Mouse (Mus musculus) brain, adult 2 months (tissue): ENCODE measurements around the gene Fastkd5.
A peak's percentile ranks its signal among the peaks of the same experiment; 100 is the strongest.
"Not testable (repeated sequence)": the region's sequence is repeated elsewhere in the genome, so short reads cannot be mapped to it uniquely, and the experiment has no call there.

ENCODE experiments used
- DNase-seq: peaks from one replicate; pipeline ENCODE4 v3.0.0; 2011; ENCODE audit warnings: low read depth, low spot score

Fastkd5 gene

DNA sequence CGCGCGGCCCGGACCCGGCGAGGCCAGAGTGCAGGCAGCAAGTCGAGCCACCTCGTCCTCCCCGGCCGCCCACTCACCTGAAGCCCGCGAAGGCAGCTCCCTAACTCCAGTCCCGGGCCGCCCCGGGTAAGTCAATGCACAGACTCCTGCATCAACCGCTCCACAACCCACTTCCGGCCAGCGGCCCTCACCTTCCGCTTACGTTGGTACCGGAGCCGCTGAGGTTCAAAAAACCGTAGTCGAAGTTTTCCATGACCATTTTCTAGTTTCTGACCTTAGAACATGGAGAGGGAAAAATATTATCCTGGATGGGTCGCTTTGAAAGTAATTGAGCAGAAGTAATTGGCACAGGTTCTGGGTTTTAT lies at the start of gene Fastkd5, which contains the start of gene Ubox5:
Gene Fastkd5, minus strand, starts transcription at position 189 of the 365 bp plus-strand sequence.
Gene Ubox5, minus strand, starts transcription at position 200 of the 365 bp plus-strand sequence.
- DNase-seq: peak; percentile 96

DNA sequence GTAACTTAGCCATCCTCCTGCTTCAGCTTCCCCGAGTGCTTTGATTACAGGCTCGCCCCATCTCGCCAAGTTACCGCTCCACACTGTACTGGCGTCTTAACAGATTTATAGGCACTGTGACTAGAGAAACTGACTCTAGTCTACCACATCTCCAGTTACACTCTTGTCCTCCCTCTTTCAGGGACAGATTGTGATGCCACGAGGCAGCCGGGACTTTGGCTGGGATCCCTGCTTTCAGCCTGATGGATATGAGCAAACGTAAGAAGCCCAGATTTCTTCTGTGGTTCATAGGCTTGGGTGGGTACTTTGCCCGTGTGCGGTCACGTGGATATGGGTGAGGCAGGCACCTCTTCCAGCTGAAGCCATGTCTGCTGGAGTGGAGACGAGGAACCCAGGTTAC lies 49.3 kb upstream of the Fastkd5 start:
- no peak for DNase-seq

DNA sequence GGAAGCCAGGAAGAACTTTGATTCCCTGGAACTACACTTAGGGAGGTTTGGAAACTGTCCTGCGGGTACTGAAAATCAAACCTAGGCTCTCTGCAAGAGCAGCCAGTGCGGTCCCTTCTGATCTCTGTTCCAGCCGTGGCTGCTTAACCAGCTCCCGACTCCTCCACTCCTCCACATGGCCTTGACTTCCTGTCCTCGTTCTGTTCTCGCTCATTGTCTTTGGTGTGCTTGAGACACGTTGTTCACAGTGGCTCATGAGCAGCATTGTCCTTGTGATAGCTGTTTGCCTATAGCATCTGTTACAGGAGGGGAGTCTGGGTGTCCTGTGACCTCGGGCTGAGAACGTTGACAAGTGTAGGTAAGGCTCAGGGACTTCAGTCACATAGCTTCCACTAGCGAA lies 47.4 kb upstream of the Fastkd5 start:
- DNase-seq: no peak

DNA sequence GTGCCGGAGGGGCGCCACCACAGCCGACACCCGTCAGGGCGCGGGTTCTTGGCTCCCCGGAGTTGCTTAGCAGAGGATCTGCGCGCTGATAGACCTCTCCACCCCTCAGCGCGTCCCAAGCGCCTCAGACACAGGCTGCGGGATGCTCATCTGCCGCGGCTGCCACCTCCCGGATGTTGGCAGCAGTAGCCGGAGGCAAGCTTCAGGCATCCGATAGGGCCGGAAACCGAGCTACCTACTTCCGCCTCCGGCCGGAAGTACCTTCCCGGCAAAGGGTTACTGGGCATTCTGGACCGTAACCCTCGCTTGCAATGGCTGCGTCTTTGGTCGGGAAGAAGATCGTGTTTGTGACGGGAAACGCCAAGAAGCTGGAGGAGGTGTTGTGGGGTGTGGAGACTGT lies 37.7 kb upstream of the Fastkd5 start, which contains the start of gene Itpa:
Gene Itpa, plus strand, starts transcription at position 52 of the 400 bp plus-strand sequence.
- peak; percentile 97 for DNase-seq

DNA sequence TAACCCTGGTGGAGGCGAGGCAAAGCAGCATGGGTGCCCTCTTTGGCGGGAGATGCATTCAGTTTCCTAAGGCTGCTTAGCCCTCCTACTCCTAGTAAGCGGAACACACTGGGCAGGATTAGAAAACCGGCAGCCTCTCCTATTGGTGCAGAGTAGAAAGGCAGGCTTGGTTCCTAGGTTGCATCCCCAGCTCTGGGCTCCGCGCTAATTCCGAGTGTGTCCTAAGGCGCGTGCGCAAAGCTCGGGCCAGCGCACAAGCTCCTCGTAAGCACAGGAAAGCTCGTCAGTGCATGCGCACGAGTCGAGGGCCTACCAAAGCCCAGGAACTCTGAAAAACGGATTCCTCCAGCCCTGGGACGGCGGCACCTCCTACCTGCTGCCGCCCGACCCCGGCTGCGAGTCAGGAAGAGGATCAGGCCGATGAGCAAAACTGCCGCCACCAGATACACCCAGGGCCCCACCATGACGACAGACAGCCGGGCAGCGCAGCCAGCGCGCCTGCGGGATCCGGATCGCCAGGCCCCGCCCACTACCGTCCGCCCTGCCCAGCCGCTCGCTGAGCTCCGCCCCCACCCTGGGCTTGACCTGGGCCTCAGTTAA lies 34.4 kb upstream of the Fastkd5 start, which contains the start of gene Ddrgk1:
Gene Ddrgk1, minus strand, starts transcription at position 558 of the 600 bp plus-strand sequence.
- DNase-seq: peak; percentile 99

DNA sequence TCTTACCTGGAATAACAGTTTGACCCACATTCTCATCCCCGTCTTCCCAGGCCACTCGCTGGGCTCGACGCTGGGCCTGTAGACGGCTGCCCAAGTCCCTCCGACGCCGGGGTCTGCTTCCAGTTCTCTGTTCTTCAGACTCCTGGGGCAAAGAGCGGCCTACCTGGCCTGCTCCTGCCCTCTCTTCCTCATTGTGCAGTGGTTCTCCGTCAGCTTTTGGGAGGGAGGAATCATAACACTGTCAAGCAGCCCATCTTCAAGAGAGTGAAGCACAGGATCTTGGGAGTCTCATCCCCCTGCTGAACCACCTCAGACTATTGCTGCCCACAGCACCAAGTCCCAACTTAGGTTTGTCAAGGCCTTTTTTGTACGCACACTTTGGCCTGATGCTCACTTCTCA lies 33.5 kb upstream of the Fastkd5 start:
- no peak for DNase-seq

DNA sequence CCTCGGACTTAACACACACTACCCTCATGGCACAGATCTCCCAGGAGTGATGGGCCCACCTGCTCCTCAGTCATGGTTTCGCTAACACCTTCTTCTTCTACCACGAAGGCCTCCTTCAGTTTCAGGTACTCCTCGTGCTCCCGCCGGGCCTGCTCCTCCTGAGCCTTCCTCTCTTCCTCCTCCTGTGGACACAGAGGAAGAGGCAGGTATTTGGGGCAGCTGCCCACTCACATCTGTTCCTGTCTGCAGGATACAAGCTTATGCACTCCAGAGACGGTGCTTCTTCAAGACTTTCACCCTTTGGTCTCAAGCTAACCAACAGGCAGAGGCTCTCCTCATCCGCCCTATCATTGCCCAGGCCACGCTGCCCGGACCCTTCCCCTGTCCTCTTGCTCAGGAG lies 28.7 kb upstream of the Fastkd5 start:
- DNase-seq: peak; percentile 66

DNA sequence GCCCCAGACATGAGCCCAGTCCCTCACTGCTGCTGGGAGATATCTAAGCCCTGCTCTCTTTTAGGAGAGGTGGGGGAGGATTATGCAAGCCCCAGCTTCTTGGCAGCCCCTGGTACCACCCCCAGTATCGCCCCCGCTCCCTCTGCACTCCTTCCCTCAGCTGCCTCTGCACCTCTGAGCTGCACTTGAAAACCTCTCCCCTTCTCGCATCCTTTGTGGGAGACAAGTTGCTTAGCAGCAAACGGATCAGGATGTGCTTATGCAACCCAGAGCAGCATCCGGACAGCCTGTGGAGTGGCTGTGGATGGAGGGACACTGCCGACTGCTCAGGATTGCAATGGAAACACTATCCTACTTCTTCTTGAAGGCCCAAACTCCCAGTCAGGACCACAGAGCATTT lies 27.7 kb upstream of the Fastkd5 start:
- DNase-seq: peak; percentile 95

DNA sequence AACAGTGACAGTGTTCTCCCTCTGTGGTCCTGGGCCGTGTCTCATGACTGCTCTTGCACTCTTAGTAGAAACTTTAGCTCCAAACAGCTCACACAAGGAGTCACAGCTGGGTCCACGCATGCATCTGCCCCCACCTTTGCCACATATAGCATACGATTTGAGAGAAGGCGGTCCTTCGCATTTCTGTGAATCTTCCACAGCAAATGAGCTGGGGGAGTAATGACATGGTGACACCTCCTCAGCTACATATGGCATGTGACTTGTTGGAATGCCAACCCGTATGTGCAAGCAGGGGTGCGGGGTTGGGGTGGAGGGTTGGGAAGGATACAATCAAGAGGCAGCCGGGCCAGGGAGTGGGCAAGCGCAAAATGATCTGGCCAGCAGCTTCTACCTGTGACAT lies 26.7 kb upstream of the Fastkd5 start:
- DNase-seq: peak; percentile 92

DNA sequence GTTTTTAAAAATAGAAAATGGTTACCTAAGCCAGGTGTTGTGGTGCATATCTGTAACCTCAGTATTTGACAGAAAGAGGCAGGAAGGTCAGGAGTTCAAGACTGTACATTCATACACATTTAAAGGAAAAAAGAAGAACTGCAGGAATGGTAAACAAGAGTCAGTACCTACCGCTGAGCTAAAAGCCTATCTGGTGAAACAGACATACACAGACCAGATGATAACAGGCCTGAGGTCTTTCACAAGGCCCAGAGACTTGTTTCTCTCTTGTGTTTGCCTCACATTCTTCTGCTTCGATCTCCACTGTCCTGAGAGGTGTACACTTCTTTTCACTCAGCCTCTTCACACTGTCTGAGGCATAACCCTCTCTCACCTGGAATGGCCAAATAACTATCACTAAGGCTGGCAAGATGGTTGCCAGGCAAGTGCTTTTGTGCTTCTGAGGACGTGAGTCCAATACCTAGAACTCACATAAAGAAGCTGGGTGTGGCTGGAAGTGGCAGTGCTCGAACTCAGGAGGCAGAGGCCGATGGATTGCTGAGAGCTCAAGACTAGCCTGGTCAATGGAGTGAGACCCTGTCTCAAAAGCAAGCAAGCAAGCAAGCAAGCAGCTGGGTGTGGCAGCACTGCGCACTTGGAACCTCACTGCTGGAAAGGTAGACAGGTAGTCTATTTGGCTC lies 26.0 kb upstream of the Fastkd5 start:
- DNase-seq: no peak

DNA sequence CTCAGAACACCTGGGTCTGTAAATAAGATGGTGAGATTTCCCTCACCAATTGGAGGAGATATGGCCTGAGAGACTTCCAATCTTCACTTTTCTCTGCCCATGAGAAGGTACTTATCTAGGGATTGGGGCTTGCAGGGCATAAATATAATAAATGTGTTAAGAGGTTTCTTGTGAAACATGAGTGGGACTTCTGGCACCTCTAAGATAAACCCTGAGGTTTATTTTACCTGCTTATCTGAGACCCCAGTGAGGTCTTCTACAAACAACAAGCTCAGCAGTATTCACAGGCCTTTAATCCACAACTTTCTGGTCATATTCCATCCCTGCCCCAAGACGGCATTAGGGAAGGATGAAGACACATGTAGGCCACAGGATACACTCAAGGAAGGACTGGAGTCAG lies 23.9 kb upstream of the Fastkd5 start:
- no peak for DNase-seq

DNA sequence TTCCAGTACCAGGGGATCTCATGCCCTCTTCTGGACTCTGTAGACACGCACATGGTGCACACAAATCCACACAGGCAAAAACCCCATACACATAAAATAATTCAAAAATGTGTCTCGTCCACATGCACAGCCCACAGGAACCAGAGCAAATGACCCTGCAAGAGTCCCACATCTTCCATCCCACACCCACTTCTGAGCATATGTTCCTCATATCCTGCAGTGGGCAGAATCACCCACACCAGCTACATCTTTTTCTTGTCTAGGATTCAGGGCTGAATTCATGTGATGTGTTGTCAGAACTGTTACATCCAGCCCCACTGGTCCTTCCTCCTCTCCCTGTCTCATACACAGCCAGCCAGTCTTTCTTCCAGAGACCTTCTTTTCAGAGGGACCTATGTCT lies 23.5 kb upstream of the Fastkd5 start:
- DNase-seq: peak; percentile 74

DNA sequence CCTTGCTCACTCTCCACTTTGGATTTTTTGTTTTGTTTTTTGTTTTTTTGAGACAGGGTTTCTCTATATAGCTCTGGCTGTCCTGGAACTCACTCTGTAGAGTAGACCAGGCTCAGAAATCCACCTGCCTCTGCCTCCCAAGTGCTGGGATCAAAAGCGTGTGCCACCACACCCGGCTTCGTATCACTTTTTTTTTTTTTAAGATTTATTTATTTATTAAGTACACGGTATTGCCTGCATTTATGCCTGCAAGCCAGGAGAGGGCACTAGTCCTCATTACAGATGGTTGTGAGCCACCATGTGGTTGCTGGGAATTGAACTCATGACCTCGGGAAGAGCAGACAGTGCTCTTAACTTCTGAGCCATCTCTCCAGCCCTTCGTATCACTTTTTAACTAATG lies 19.2 kb upstream of the Fastkd5 start:
- DNase-seq: not testable (repeated sequence)

DNA sequence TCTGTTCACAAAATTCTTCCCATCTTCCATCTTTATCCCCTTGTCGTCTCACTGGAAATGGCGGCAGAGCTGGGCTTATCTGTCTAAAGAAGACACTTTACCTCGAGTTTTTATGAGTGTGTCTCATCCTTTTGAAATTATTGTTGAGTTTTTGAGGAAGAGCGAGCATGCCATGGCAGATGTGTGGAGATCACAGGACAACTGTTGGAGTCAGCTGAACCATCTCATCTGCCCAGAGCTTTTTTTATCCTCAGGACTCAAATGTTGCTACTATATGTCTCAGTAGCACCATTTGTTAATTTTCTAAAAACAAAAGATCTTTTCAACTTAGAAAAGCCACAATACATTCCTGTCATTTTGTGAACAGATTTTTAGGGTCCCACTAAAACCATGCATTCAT lies 15.4 kb upstream of the Fastkd5 start:
- DNase-seq: no peak

DNA sequence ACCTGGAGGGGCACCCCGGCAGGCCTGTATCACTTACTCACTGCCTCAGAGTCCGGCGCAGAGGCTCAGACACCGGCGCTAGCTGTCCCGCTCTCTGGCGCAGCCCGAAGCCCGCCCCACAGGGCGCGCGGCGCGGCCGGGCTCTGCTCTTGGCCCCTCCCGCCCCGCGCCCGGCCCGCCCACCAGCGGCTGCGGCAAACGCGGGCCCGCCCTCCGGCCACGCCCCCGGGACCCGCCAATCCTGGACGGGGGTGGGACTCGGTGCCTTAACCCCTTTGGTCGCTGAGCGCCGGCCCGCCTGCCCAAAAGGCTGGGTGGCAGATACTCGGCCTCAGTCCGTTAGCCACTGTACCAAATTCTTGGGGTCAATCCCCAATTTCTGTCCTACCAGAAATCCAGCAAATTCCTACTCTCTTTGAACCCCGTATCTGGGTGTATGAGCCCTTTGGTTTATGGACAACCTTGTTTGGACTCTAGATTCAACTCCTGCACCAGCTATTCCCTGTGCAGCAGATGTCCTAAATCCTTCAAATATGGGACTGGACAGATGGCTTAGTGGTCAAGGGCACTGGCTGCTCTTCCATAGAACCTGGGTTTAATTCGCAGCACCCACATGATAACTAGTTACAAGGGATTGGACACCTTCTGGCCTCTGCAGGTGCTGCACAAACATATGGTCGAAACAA lies 13.0 kb upstream of the Fastkd5 start, which contains the start of gene Lzts3:
Gene Lzts3, minus strand, starts transcription at position 120 of the 686 bp plus-strand sequence.
- DNase-seq: peak; percentile 95

DNA sequence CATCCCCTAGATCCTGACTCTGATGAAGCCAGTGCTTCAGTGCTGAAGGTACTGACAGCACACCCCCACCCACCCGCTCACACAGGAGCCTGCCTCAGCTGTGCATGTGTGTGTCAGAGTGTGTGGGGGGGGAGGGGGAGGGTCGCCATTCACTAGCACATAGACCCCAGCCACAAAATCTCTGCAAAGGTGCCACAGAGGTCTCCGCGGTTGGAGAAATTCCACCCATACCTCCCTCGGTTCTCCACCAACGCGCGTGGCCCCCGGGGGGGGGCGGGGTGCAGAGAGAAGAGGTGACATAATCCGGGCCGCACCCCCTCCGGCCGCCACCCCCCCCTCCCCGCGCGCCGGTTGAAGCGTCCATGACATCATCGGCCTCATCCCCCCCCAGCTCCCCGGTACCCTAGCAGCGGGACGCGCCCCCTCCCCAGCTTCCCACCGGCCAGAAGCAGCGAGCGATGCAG lies 12.4 kb upstream of the Fastkd5 start:
- peak; percentile 77 for DNase-seq

DNA sequence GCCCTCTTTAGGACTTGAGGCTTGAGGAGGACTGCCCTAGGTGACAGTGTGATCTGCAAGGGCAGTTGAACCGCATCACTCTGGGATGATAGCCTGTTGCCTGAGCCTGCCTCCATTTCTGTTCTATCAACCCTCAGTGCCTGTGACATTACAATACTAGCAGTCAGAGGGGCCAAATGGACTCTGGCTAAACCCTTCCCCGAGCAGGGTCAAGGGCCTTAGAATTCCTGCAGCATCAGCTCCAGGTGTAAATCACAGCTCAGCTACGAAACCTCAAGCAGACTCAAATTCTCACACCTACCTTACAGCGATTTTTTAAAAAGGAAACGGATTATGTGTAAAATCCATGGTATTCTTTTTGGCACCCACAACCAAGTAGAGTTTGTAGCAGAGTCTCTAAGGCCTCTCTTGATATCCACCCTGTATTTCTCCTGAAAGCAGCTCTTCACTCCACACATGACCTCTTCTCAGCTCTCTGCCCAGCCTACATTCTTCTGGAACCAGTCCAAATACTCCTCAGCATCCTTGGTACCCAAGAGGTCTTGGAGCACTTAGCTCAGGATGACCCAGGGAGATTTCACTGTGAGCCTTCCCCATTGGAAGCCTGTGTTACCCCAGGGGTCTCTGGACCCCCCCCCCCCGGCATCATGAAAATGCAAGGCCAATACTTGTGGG lies 11.7 kb upstream of the Fastkd5 start:
- no peak for DNase-seq

DNA sequence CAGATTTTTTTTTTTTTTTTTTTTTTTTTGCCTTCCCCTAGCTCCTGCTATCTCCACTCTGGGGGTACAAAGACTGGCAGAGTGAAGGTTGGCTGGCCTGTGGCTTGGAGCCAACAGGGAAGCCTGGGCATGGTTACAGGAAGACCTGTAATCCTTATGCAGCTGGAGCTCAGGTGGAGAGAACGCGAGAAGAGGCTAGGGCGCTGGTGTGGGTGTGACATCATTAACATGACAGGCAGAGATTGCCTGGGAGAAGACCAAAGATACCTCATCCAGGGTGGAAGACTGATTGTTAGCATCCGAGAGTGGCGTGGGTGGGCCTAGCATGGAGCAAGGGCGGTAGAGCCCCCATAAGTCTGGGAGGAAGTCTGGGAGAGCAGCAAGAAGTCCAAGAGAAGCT lies 9.4 kb upstream of the Fastkd5 start:
- peak; percentile 49 for DNase-seq

DNA sequence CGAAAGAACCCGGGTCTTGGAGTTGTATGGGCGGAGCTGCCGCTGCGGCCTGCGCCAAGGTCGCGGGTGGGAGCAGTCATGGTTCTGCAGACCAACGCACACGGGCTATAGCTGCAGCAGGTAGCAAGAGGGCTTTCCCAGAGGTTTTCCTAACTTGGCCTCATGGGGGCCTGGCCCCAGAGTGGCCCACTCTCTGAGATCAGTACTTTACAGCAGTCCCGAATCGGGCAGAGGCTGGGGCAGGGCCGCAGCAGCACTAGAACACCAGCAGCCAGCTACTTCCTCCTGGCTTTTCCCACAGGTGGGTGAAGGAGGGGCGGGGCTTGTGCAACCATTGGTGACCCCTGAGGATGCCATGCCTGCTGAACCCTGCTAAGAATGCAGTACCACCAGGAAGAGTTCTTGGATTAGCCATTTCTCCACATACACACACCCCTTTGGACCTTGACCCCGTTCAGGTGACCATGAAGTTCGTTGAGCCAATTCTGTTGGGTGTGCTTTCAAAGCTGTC lies 8.3 kb upstream of the Fastkd5 start:
- no peak for DNase-seq

DNA sequence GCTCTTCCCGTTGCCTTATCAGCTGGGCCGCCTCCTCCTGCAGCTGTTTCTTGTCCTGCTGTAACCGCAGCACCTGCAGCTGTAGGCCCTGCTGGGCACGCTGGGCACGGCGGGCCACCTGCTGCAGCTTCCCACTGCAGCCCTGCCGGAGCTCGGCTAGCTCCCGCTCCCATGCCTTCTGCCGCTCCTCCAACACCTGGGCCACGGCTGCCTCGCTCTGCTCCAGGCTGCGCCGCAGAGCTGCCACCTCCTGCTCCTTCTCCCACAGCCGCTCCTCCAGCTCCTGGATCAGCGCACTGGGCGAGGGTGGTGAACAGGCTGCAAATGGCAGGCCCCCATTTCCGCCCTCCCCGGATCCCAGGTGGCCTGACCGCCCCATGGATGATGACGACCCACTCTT lies 6.0 kb upstream of the Fastkd5 start:
- DNase-seq: peak; percentile 60

DNA sequence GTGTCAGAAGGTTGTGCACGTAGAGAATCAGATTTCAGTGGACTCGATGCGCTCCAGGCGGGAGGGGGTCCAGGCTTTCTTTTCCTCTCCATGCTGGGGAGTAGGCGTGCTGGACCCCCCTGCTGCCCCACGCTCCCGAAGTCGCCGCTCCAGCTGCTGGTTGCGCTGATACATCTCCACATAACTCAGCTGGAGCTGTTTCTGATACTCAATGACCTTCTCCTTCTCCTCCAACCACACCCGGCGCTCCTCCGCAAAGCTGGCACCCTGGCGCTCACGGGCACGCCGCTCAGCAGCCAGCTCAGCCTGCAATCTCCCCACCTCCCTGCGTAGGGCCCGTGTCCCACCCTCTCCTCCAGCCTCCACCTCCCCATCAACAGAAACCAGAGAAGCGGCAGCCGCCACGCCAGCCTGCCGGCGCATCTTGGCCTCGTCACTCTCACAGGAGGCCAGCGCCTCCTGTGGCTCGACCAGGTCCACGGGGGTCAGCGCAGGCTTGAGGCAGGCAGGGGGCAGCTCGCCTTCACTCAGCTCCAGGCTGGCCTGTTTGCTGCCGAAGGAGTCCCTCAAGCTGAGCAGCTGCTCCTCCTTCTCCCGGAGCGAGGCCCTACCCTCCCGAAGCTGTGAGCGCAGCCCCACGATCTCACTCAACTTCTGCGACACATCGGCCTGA lies 5.0 kb upstream of the Fastkd5 start:
- peak; percentile 72 for DNase-seq
